Mouse (Mus musculus): ENCODE measurements around the gene 1700023F06Rik.

DNA sequence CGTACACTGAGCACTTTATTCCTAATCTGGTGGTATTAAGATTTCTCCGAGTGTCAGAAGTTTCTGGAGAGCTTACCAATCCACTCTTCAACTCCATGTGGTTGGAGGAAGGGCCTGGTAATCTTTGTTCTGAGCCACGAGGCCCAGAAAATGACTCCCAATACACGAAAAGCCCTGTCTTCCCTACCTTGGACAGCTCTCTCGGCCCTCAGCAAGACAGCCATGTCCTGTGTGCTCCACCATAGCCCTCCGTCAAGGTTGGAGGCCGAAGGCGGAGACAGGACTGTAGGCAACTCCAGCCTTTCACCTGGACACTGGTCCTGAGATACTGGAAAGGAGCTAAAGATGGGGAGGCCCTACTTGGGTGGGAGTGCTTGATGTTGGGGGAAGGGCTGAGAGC, 1.9 kb upstream of the 1700023F06Rik start:
- TF ChIP-seq CTCF (IDR thresholded peaks at IDR 0.05; ENCODE audit: extremely low read depth, insufficient read length, insufficient replicate concordance, low read depth, low read length), result no peak
- no peak for TF ChIP-seq POLR2A (IDR thresholded peaks at IDR 0.05; ENCODE audit: low read depth, low read length)
